Mouse (Mus musculus): ENCODE measurements at regions not wholly inside any gene's neighbourhood (a gene's known extent, or its start where the extent isn't known, plus 50 kb on each side); places are given as distances from the start of the nearest gene placed in this dataset.

- TF ChIP-seq POLR2A (IDR thresholded peaks at IDR 0.05; ENCODE audit: insufficient read depth, low read depth, low read length) (no peak), CTCF (IDR thresholded peaks at IDR 0.05) (no peak), EP300 (IDR thresholded peaks at IDR 0.05; ENCODE audit: insufficient read depth, low read depth, low read length) (no peak)
- 62% methylated on average over 10 of the region's 10 CpGs for WGBS
- Histone ChIP-seq H3K4me1 (ENCODE audit: control insufficient read depth, insufficient read depth, low read length) (no peaks in the 10 kb centered on the region), H3K79me2 (replicated peaks; ENCODE audit: control insufficient read depth, insufficient read depth, low read length) (no peaks in the 10 kb centered on the region), H3K36me3 (ENCODE audit: control insufficient read depth, insufficient read depth, low read length) (no peaks in the 10 kb centered on the region), H3K9ac (ENCODE audit: low read depth, low read length) (no peak overlapping the region), H3K27ac (no peak overlapping the region), H3K4me3 (no peak overlapping the region), H3K27me3 (ENCODE audit: control insufficient read depth, insufficient read depth, low read length) (no peaks in the 10 kb centered on the region)
- no peak for DNase-seq
- intact Hi-C loops (cut with DNase I) = no loop called here
Measured at GRCm38 (mm10) chr10:25857954-25858616, 220.0 kb upstream of the Gm9767 start.

GRCm38 (mm10) chr10:25844348-25844747 lies 233.7 kb upstream of the Gm9767 start:
- intact Hi-C loops (cut with DNase I) = no loop called here
- no peak overlapping the region for H3K27ac ChIP-seq
- no peaks in the 10 kb centered on the region for H3K4me1 ChIP-seq (ENCODE audit: control insufficient read depth, insufficient read depth, low read length)
- no peak overlapping the region for H3K4me3 ChIP-seq
- no peaks in the 10 kb centered on the region for H3K36me3 ChIP-seq (ENCODE audit: control insufficient read depth, insufficient read depth, low read length)
- DNase-seq = no peak
- no peaks in the 10 kb centered on the region for H3K27me3 ChIP-seq (ENCODE audit: control insufficient read depth, insufficient read depth, low read length)
- H3K9ac ChIP-seq (ENCODE audit: low read depth, low read length) = no peak overlapping the region
- TF ChIP-seq POLR2A (IDR thresholded peaks at IDR 0.05; ENCODE audit: insufficient read depth, low read depth, low read length) (no peak), EP300 (IDR thresholded peaks at IDR 0.05; ENCODE audit: insufficient read depth, low read depth, low read length) (no peak), CTCF (IDR thresholded peaks at IDR 0.05) (no peak)
- H3K79me2 ChIP-seq (replicated peaks; ENCODE audit: control insufficient read depth, insufficient read depth, low read length) = no peaks in the 10 kb centered on the region

GRCm38 (mm10) chr10:25829275-25829674 lies 248.8 kb upstream of the Gm9767 start:
- no peaks in the 10 kb centered on the region for H3K27me3 ChIP-seq (ENCODE audit: control insufficient read depth, insufficient read depth, low read length)
- no peaks in the 10 kb centered on the region for H3K79me2 ChIP-seq (replicated peaks; ENCODE audit: control insufficient read depth, insufficient read depth, low read length)
- 72% methylated on average over 2 of the region's 2 CpGs for WGBS
- H3K4me3 ChIP-seq = no peak overlapping the region
- no peaks in the 10 kb centered on the region for H3K4me1 ChIP-seq (ENCODE audit: control insufficient read depth, insufficient read depth, low read length)
- intact Hi-C loops (cut with DNase I) = no loop called here
- no peak overlapping the region for H3K9ac ChIP-seq (ENCODE audit: low read depth, low read length)
- TF ChIP-seq EP300 (IDR thresholded peaks at IDR 0.05; ENCODE audit: insufficient read depth, low read depth, low read length) (no peak), CTCF (IDR thresholded peaks at IDR 0.05) (no peak), POLR2A (IDR thresholded peaks at IDR 0.05; ENCODE audit: insufficient read depth, low read depth, low read length) (no peak)
- H3K36me3 ChIP-seq (ENCODE audit: control insufficient read depth, insufficient read depth, low read length) = no peaks in the 10 kb centered on the region
- no peak for DNase-seq
- no peak overlapping the region for H3K27ac ChIP-seq

- TF ChIP-seq POLR2A (IDR thresholded peaks at IDR 0.05; ENCODE audit: insufficient read depth, low read depth, low read length) (no peak), EP300 (IDR thresholded peaks at IDR 0.05; ENCODE audit: insufficient read depth, low read depth, low read length) (no peak), CTCF (IDR thresholded peaks at IDR 0.05) (no peak)
- no peak overlapping the region for H3K4me3 ChIP-seq
- H3K79me2 ChIP-seq (replicated peaks; ENCODE audit: control insufficient read depth, insufficient read depth, low read length) = no peaks in the 10 kb centered on the region
- H3K27ac ChIP-seq = no peak overlapping the region
- intact Hi-C loops (cut with DNase I) = no loop called here
- H3K27me3 ChIP-seq (ENCODE audit: control insufficient read depth, insufficient read depth, low read length) = no peaks in the 10 kb centered on the region
- no peaks in the 10 kb centered on the region for H3K4me1 ChIP-seq (ENCODE audit: control insufficient read depth, insufficient read depth, low read length)
- 63% methylated on average over 3 of the region's 3 CpGs for WGBS
- no peaks in the 10 kb centered on the region for H3K36me3 ChIP-seq (ENCODE audit: control insufficient read depth, insufficient read depth, low read length)
- H3K9ac ChIP-seq (ENCODE audit: low read depth, low read length) = no peak overlapping the region
- DNase-seq = no peak
Measured at GRCm38 (mm10) chr10:25804223-25804622, 268.2 kb upstream of the Smlr1 start.

- Histone ChIP-seq H3K27me3 (ENCODE audit: control insufficient read depth, insufficient read depth, low read length) (no peaks in the 10 kb centered on the region), H3K4me3 (no peak overlapping the region), H3K4me1 (ENCODE audit: control insufficient read depth, insufficient read depth, low read length) (no peaks in the 10 kb centered on the region), H3K79me2 (replicated peaks; ENCODE audit: control insufficient read depth, insufficient read depth, low read length) (no peaks in the 10 kb centered on the region), H3K36me3 (ENCODE audit: control insufficient read depth, insufficient read depth, low read length) (no peaks in the 10 kb centered on the region), H3K27ac (no peak overlapping the region), H3K9ac (ENCODE audit: low read depth, low read length) (no peak overlapping the region)
- WGBS = 61% methylated on average over 2 of the region's 2 CpGs
- TF ChIP-seq POLR2A (IDR thresholded peaks at IDR 0.05; ENCODE audit: insufficient read depth, low read depth, low read length) (no peak), CTCF (IDR thresholded peaks at IDR 0.05) (no peak), EP300 (IDR thresholded peaks at IDR 0.05; ENCODE audit: insufficient read depth, low read depth, low read length) (no peak)
- intact Hi-C loops (cut with DNase I) = no loop called here
- DNase-seq = no peak
Measured at GRCm38 (mm10) chr10:25801499-25801898, 265.4 kb upstream of the Smlr1 start.

- H3K27ac ChIP-seq = no peak overlapping the region
- H3K9ac ChIP-seq (ENCODE audit: low read depth, low read length) = no peak overlapping the region
- no peaks in the 10 kb centered on the region for H3K27me3 ChIP-seq (ENCODE audit: control insufficient read depth, insufficient read depth, low read length)
- no peaks in the 10 kb centered on the region for H3K79me2 ChIP-seq (replicated peaks; ENCODE audit: control insufficient read depth, insufficient read depth, low read length)
- intact Hi-C loops (cut with DNase I) = no loop called here
- no peak for DNase-seq
- TF ChIP-seq CTCF (IDR thresholded peaks at IDR 0.05) = no peak
- H3K4me1 ChIP-seq (ENCODE audit: control insufficient read depth, insufficient read depth, low read length) = no peaks in the 10 kb centered on the region
- H3K36me3 ChIP-seq (ENCODE audit: control insufficient read depth, insufficient read depth, low read length) = no peaks in the 10 kb centered on the region
- H3K4me3 ChIP-seq = no peak overlapping the region
- WGBS = 73% methylated on average over 2 of the region's 2 CpGs
Measured at GRCm38 (mm10) chr10:25798881-25799280, 262.8 kb upstream of the Smlr1 start.
